Mouse (Mus musculus) forebrain, embryonic 14.5 days (tissue): ENCODE data around the gene Ugt1a7c. TPM values are rescaled to one million over a fixed set of nuclear protein-coding genes. Genes with fewer than 3 reads are reported as not detected.

Source experiments
- ATAC-seq: fragments of 200-750 bp; cut with Nextera tagmentation; 2 replicates; pipeline ENCODE4 v1.8.0; 2017; ENCODE audit warnings: mild to moderate bottlenecking, moderate library complexity
- DNase-seq: peaks from one replicate; pipeline ENCODE4 v3.0.0-alpha.2; 2015; ENCODE audit warnings: low spot score
- H3K27ac ChIP-seq: fragments of 300-500 bp; sonication (generic); 2 replicates; pipeline ENCODE4 v1.5.1; 2014; ENCODE audit warnings: low read depth, mild to moderate bottlenecking, control low read depth, low read length, moderate library complexity
- H3K27me3 ChIP-seq: fragments of 300-500 bp; sonication (generic); replicated peaks from 2 replicates; pipeline ENCODE4 v1.6.1; 2014; ENCODE audit warnings: low read length, control low read depth, mixed read lengths; ENCODE audit not compliant: control insufficient read depth, insufficient read depth
- H3K36me3 ChIP-seq: fragments of 300-500 bp; sonication (generic); 2 replicates; pipeline ENCODE4 v1.6.1; 2014; ENCODE audit warnings: low read length, control low read depth; ENCODE audit not compliant: control insufficient read depth, insufficient read depth
- H3K4me1 ChIP-seq: fragments of 300-500 bp; sonication (generic); 2 replicates; pipeline ENCODE4 v1.6.1; 2014; ENCODE audit warnings: antibody characterized with exemption, low read length, control low read depth; ENCODE audit not compliant: control insufficient read depth, insufficient read depth
- H3K4me2 ChIP-seq: fragments of 300-500 bp; sonication (generic); 2 replicates; pipeline ENCODE4 v1.6.1; 2014; ENCODE audit warnings: mild to moderate bottlenecking, control low read depth, low read length
- H3K4me3 ChIP-seq: fragments of 300-500 bp; sonication (generic); 2 replicates; pipeline ENCODE4 v1.5.1; 2014; ENCODE audit warnings: low read depth, low read length, control low read depth
- H3K9ac ChIP-seq: fragments of 300-500 bp; sonication (generic); 2 replicates; pipeline ENCODE4 v1.6.1; 2014; ENCODE audit warnings: mild to moderate bottlenecking, low read length, control low read depth, moderate library complexity
- H3K9me3 ChIP-seq: fragments of 300-500 bp; sonication (generic); replicated peaks from 2 replicates; pipeline ENCODE4 v1.6.1; 2016; ENCODE audit warnings: low read length, control low read depth, mixed read lengths; ENCODE audit not compliant: control insufficient read depth
- WGBS: fragments of 180-500 bp; shearing (Covaris S2); extraction: QIAGEN DNeasy Blood & Tissue Kit; methylation state at CpG from one replicate; pipeline ENCODE4 v1.1.7; 2014; 5-methylcytosine and 5-hydroxymethylcytosine counted together
- polyA plus RNA-seq: library from polyadenylated mRNA; unstranded; fragments of >200 nt; fragmentation: Nextera tagmentation; extraction: Ambion mirVana; gene quantifications from 2 replicates; pipeline ENCODE4 v1.2.1, GENCODE M21; 2014

Gene Ugt1a7c
- polyA plus RNA-seq, 1 experiment from 2014 or later, result 0.36 TPM

- DNase-seq, result no peak
- Histone ChIP-seq H3K27me3 (no peaks in the 10 kb centered on the region), H3K36me3 (no peaks in the 10 kb centered on the region), H3K9ac (no peak overlapping the region), H3K9me3 (peaks cover 96% of the 10 kb centered on the region), H3K4me3 (no peak overlapping the region), H3K4me2 (no peak overlapping the region), H3K4me1 (no peaks in the 10 kb centered on the region), H3K27ac (no peak overlapping the region)
- 66% methylated on average over 4 of the region's 4 CpGs for WGBS
- ATAC-seq, result no peak
Measured at GRCm38 (mm10) chr1:88234248-88234610, 139.4 kb downstream of the Ugt1a7c start.

GRCm38 (mm10) chr1:88234646-88235045 lies 139.8 kb downstream of the Ugt1a7c start:
- Histone ChIP-seq H3K9ac (no peak overlapping the region), H3K4me3 (no peak overlapping the region), H3K4me2 (no peak overlapping the region), H3K4me1 (no peaks in the 10 kb centered on the region), H3K27me3 (no peaks in the 10 kb centered on the region), H3K9me3 (peaks cover 96% of the 10 kb centered on the region), H3K27ac (no peak overlapping the region), H3K36me3 (no peaks in the 10 kb centered on the region)
- ATAC-seq (no peak), DNase-seq (no peak)
- WGBS, result 43% methylated on average over 5 of the region's 5 CpGs

GRCm38 (mm10) chr1:88235046-88235893 lies 140.4 kb downstream of the Ugt1a7c start:
- peaks cover 96% of the 10 kb centered on the region for H3K9me3 ChIP-seq
- no peak overlapping the region for H3K27ac ChIP-seq
- ATAC-seq, result no peak
- no peak overlapping the region for H3K4me3 ChIP-seq
- 63% methylated on average over 11 of the region's 11 CpGs for WGBS
- H3K4me1 ChIP-seq, result no peaks in the 10 kb centered on the region
- H3K9ac ChIP-seq, result no peak overlapping the region
- H3K36me3 ChIP-seq, result no peaks in the 10 kb centered on the region
- H3K4me2 ChIP-seq, result no peak overlapping the region
- no peak for DNase-seq
- no peaks in the 10 kb centered on the region for H3K27me3 ChIP-seq

- DNase-seq (no peak), ATAC-seq (no peak)
- Histone ChIP-seq H3K4me2 (no peak overlapping the region), H3K27ac (no peak overlapping the region), H3K9me3 (peaks cover 96% of the 10 kb centered on the region), H3K4me3 (no peak overlapping the region), H3K27me3 (no peaks in the 10 kb centered on the region), H3K36me3 (no peaks in the 10 kb centered on the region), H3K4me1 (no peaks in the 10 kb centered on the region), H3K9ac (no peak overlapping the region)
- WGBS, result 61% methylated on average over 4 of the region's 4 CpGs
Measured at GRCm38 (mm10) chr1:88235894-88236415, 141.1 kb downstream of the Ugt1a7c start.

- no peak overlapping the region for H3K27ac ChIP-seq
- H3K36me3 ChIP-seq, result no peaks in the 10 kb centered on the region
- 81% methylated on average over 5 of the region's 5 CpGs for WGBS
- H3K4me1 ChIP-seq, result no peaks in the 10 kb centered on the region
- no peak overlapping the region for H3K4me3 ChIP-seq
- DNase-seq (no peak), ATAC-seq (no peak)
- no peak overlapping the region for H3K4me2 ChIP-seq
- peaks cover 95% of the 10 kb centered on the region for H3K9me3 ChIP-seq
- no peaks in the 10 kb centered on the region for H3K27me3 ChIP-seq
- H3K9ac ChIP-seq, result no peak overlapping the region
Measured at GRCm38 (mm10) chr1:88237311-88237710, 142.4 kb downstream of the Ugt1a7c start.

- no peaks in the 10 kb centered on the region for H3K36me3 ChIP-seq
- 79% methylated on average over 6 of the region's 6 CpGs for WGBS
Measured at GRCm38 (mm10) chr1:88238771-88239170, 143.9 kb downstream of the Ugt1a7c start.

GRCm38 (mm10) chr1:88240072-88240471 lies 145.2 kb downstream of the Ugt1a7c start:
- no peak for ATAC-seq
- Histone ChIP-seq H3K4me2 (no peak overlapping the region), H3K4me3 (no peak overlapping the region), H3K36me3 (no peaks in the 10 kb centered on the region), H3K27me3 (no peaks in the 10 kb centered on the region), H3K9me3 (peaks cover 92% of the 10 kb centered on the region), H3K27ac (no peak overlapping the region), H3K9ac (no peak overlapping the region), H3K4me1 (no peaks in the 10 kb centered on the region)
- no peak for DNase-seq
- 75% methylated on average over 5 of the region's 5 CpGs for WGBS

More at GRCm38 (mm10) chr1:88238771-88239170, 143.9 kb downstream of the Ugt1a7c start:
- H3K27ac ChIP-seq, result no peak overlapping the region
- H3K4me3 ChIP-seq, result no peak overlapping the region
- H3K9me3 ChIP-seq, result peaks cover 93% of the 10 kb centered on the region
- no peaks in the 10 kb centered on the region for H3K4me1 ChIP-seq
- no peak overlapping the region for H3K9ac ChIP-seq
- no peak for DNase-seq
- H3K27me3 ChIP-seq, result no peaks in the 10 kb centered on the region
- ATAC-seq, result no peak
- H3K4me2 ChIP-seq, result no peak overlapping the region

GRCm38 (mm10) chr1:88240579-88240978 lies 145.7 kb downstream of the Ugt1a7c start:
- Histone ChIP-seq H3K9ac (no peak overlapping the region), H3K4me2 (no peak overlapping the region), H3K4me3 (no peak overlapping the region), H3K4me1 (no peaks in the 10 kb centered on the region), H3K27me3 (no peaks in the 10 kb centered on the region), H3K36me3 (no peaks in the 10 kb centered on the region), H3K27ac (no peak overlapping the region), H3K9me3 (peaks cover 92% of the 10 kb centered on the region)
- DNase-seq (no peak), ATAC-seq (no peak)
- 71% methylated on average over 4 of the region's 4 CpGs for WGBS

- H3K36me3 ChIP-seq, result no peaks in the 10 kb centered on the region
- ATAC-seq (no peak), DNase-seq (no peak)
- H3K27me3 ChIP-seq, result no peaks in the 10 kb centered on the region
- H3K27ac ChIP-seq, result no peak overlapping the region
- WGBS, result 64% methylated on average over 5 of the region's 5 CpGs
- H3K4me1 ChIP-seq, result no peaks in the 10 kb centered on the region
- no peak overlapping the region for H3K9ac ChIP-seq
- no peak overlapping the region for H3K4me3 ChIP-seq
- no peak overlapping the region for H3K4me2 ChIP-seq
- peaks cover 94% of the 10 kb centered on the region for H3K9me3 ChIP-seq
Measured at GRCm38 (mm10) chr1:88243861-88244260, 149.0 kb downstream of the Ugt1a7c start.
